Mouse (Mus musculus) ovary, postnatal 36 days (tissue): ENCODE measurements at regions not wholly inside any gene's neighbourhood (a gene's known extent, or its start where the extent isn't known, plus 50 kb on each side); places are given as distances from the start of the nearest gene placed in this dataset.

Experiments used
- DNase-seq: peaks from one replicate; pipeline ENCODE4 v3.0.0; 2022; ENCODE audit warnings: low spot score, mixed read lengths

GRCm38 (mm10) chr15:25468478-25468877, 54.9 kb upstream of the Basp1 start:
- no peak for DNase-seq

GRCm38 (mm10) chr15:25469185-25469845, 55.8 kb upstream of the Basp1 start:
- no peak for DNase-seq

GRCm38 (mm10) chr15:25471331-25471730, 57.8 kb upstream of the Basp1 start:
- no peak for DNase-seq

DNA sequence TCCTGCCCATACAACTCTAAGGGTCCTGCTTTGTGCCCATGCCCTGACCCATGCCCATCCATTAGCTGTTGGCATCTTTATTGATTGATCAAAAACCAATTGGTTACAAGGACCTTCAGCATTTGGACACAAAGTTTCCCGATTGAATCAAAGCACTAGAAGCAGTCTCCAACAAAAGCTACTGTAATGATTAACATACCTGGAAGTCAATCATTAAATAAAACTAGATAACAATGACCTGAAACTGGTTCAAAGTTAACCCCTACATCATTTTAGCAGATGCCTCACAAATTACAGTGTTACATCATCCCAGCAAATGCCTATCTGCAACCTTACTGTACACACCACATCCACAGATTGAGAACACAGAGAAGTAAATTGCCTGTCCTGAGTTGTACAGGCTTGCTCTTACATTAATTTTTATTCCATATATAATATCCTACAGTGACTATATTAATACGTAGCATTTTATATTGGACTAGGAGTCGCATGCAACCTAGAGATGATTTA, 59.7 kb upstream of the Basp1 start:
- no peak for DNase-seq

DNA sequence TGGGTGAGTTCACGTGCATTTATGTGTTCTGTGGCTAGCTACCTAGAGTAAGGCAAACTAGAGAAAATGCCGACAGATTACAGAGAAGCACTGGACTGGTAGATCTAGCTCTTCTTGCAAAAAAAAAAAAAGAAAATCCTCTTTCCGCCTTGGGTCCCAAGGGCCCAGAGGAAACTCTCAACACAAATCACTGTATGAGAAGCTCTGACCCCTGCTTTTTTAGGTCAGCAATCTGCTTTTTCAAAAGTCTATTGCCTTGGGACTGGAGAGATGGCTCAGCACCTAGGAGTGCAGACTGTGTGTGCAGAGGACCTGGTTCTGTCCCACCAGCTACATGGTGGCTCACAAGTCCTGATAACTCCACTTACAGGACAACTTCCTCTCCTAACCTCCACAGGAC, 60.5 kb upstream of the Basp1 start:
- DNase-seq = no peak

- DNase-seq = no peak
Measured at GRCm38 (mm10) chr15:25482586-25482985, 69.0 kb upstream of the Basp1 start.

GRCm38 (mm10) chr15:25485372-25485771, 71.8 kb upstream of the Basp1 start:
- no peak for DNase-seq

DNA sequence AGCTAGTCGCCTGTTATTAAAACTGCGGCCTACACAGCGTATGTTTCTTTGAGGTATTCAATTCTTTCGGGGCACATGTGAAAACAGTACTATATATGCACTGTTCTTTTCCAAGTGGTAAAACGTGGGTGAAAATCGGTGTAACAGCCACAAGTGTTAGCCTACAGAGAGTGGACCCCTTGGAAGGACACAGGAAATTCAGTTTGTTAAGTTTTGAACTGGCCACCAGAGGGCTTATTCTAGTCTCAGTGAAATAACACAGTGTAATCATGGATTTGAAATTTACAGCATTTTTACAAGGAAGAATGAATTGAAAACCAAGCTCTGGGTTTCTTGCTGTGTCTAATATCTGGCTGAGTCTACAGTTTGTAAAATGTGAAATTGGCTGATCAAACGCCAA, 72.6 kb upstream of the Basp1 start:
- no peak for DNase-seq

DNA sequence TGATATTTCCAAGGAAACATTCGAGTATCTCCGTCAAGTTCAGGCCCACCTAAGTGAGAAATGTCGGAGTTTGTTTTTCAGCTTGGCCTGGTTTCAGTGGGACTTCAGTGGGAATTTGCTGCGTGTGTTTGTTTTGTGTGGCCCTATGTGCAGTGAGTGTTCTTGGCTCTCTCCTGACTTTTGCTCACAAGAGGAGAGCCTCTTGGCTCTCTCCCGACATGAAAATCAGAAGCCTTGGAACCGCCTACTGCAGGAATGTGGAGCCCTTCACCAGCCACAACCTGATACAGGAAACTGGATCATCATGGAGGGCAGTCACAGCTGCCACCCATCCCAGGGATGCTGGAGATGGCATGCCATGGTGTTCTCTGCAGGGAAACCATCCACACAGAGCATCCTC, 76.2 kb upstream of the Basp1 start:
- no peak for DNase-seq

DNA sequence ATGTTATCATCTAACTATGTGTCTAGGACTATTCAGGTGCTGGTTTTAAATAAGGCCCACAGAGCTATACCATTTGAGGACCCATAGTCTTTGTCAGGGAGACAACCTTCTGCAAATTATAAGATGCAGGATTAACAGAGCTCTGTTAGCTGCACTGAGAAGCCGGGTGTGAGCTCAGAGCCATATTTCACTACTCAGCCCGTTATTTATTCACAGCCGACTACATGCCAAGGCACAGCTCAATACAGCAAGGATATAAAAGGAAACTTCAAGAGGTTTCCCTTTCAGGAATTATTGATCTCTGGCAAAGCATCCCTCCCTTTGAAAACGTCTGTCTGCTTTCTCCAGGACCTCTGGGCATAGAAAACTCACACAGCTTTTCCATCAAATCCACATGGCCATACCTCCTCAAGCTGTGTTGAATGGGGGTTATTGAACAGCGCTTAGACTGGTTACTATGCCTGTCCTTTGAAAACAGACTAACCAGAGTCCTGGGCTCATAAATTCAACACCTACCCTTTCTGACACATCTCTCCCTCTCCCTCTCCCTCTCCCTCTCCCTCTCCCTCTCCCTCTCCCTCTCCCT, 78.7 kb upstream of the Basp1 start:
- DNase-seq = no peak

- DNase-seq = no peak
Measured at GRCm38 (mm10) chr15:25494687-25495299, 81.2 kb upstream of the Basp1 start.

GRCm38 (mm10) chr15:25495926-25496644, 82.5 kb upstream of the Basp1 start:
- no peak for DNase-seq

DNA sequence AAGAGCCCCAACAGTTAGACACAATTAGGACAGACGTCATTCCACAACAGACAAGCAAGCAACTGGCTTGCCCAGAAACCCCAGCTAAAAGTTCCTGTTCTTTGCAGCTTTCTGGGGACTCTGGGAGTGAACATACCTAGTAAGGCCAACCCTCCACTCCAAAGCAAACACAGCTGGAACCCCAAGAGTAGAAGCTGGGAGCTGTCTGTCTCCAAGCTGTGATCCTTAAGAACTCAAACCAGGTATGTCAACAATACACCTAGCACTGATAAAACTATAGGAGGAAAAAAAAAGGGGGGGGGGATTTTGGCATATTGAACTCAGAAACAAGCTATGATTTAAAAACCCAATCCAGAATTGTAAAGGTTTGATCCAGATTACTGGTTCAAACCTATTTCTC, 84.2 kb upstream of the Basp1 start:
- DNase-seq = no peak

GRCm38 (mm10) chr15:25498422-25498821, 84.9 kb upstream of the Basp1 start:
- no peak for DNase-seq

DNA sequence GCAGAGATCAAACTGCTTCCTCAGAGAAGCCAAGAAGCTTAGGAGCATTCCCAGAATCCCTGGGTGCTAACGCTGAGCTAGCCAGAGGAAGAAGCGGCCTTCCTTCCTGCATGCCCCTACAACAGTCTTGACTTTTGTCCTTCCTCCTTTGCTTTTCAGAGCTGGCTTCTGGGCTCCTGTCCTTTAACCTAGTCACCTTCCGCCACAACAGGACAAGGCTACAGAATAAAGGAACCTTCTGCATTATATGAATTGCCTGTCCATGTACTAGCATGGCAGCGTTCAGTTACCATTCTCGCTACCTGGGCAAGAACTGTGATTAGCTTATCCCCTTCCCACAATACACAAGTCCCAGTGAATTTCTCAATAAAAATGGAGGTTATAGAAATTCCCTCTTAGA, 88.9 kb upstream of the Basp1 start:
- DNase-seq = no peak

GRCm38 (mm10) chr15:25503104-25503503, 89.5 kb upstream of the Basp1 start:
- DNase-seq = no peak

GRCm38 (mm10) chr15:25509139-25509538, 95.6 kb upstream of the Basp1 start:
- DNase-seq = no peak

GRCm38 (mm10) chr15:25509584-25509983, 96.0 kb upstream of the Basp1 start:
- DNase-seq = no peak

- DNase-seq = no peak
Measured at GRCm38 (mm10) chr15:25510060-25510492, 96.5 kb upstream of the Basp1 start.

DNA sequence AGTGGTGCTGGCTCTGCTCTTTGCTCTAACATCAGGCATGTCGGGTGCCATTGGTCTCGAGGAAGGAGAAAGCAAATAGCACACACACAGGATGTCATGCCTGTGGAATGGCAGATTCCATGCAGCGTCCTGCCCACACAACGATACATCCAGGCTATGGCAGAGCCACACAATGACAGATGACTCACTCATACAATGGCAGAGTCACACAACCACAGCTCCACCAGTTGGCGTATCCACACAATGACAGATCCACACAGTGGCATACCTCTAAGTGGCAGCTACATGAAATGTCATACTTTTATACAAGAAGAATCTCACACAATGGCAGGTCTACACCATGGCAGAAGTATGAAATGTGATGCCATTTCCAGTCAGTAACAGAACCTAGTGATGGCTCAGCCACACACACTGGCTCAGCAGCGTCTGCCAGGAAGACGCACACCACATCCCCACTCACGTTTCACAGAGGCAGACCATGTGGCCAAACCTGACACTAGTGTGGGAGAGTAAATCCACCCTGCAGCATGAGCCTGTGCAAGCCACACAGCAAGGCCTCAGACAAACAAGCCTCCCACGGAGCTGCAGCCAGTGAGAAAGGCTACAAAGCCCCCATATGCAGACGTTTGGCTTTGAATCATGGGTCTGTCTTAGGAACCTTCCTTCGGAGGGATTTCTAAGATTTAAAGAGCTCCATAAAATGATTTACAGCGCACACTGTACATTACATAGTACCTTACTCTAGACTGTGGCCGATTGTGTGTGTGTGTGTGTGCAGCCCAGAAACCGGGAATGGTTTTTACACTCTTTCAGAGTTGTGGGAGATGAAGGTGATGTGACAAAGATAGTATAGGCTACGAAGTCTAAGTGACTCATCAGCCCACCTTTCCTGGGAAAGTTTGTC, 104.0 kb upstream of the Myo10 start:
- DNase-seq = no peak

GRCm38 (mm10) chr15:25524189-25524588, 98.1 kb upstream of the Myo10 start:
- no peak for DNase-seq

DNA sequence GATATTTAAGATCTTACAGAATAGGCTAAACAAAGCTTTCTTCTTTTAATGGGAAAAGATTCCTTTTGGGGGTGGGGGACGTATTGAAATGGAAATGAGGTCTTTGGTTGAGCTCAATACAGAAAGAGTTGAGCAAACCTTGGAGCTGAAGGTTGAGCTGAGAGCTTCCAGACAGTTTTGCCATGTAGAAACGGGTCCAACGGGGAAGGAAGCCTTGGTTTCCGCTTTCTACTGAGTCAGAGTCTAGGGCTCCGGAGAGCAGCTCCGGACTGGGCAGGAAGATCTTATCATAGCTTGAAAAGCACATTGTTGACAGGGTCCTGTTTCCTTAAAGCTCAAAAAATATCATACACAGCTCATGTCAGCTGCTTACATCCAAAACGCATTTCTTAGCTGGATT, 97.0 kb upstream of the Myo10 start:
- DNase-seq = no peak
